Mouse (Mus musculus) liver, embryonic 15.5 days (tissue): Measurements from ENCODE around the gene Recql. TPM values are rescaled to one million over a fixed set of nuclear protein-coding genes. Genes with fewer than 3 reads are reported as not detected.

Source experiments
- ATAC-seq: fragments of 200-750 bp; cut with Nextera tagmentation; 2 replicates; pipeline ENCODE4 v1.8.0; 2017; ENCODE audit warnings: moderate number of reproducible peaks, mild to moderate bottlenecking, moderate library complexity; ENCODE audit not compliant: insufficient read depth
- H3K27ac ChIP-seq: fragments of 300-500 bp; sonication (generic); replicated peaks from 2 replicates; pipeline ENCODE4 v1.5.1; 2015; ENCODE audit warnings: mild to moderate bottlenecking, inconsistent platforms
- H3K27me3 ChIP-seq: fragments of 300-500 bp; sonication (generic); 2 replicates; pipeline ENCODE4 v1.6.1; 2015; ENCODE audit warnings: mild to moderate bottlenecking, inconsistent platforms
- H3K36me3 ChIP-seq: fragments of 300-500 bp; sonication (generic); replicated peaks from 2 replicates; pipeline ENCODE4 v1.6.1; 2015; ENCODE audit warnings: moderate library complexity, mild to moderate bottlenecking, inconsistent platforms
- H3K4me1 ChIP-seq: fragments of 300-500 bp; sonication (generic); replicated peaks from 2 replicates; pipeline ENCODE4 v1.6.1; 2015; ENCODE audit warnings: inconsistent platforms
- H3K4me2 ChIP-seq: fragments of 300-500 bp; sonication (generic); 2 replicates; pipeline ENCODE4 v1.6.1; 2015; ENCODE audit warnings: moderate library complexity, mild to moderate bottlenecking, inconsistent platforms
- H3K4me3 ChIP-seq: fragments of 300-500 bp; sonication (generic); replicated peaks from 2 replicates; pipeline ENCODE4 v1.5.1; 2015; ENCODE audit warnings: mild to moderate bottlenecking, inconsistent platforms
- H3K9ac ChIP-seq: fragments of 300-500 bp; sonication (generic); 2 replicates; pipeline ENCODE4 v1.6.1; 2015; ENCODE audit warnings: moderate library complexity, mild to moderate bottlenecking, inconsistent platforms
- H3K9me3 ChIP-seq: fragments of 300-500 bp; sonication (generic); replicated peaks from 2 replicates; pipeline ENCODE4 v1.6.1; 2016; ENCODE audit warnings: inconsistent platforms
- WGBS: fragments of 180-500 bp; shearing (Covaris S2); methylation state at CpG from one replicate; pipeline ENCODE4 v1.1.7; 2015; ENCODE audit warnings: mixed read lengths; ENCODE audit not compliant: insufficient replicate concordance; 5-methylcytosine and 5-hydroxymethylcytosine counted together
- polyA plus RNA-seq: library from polyadenylated mRNA; unstranded; fragments of >200 nt; fragmentation: Nextera tagmentation; extraction: Ambion mirVana; gene quantifications from 2 replicates; pipeline ENCODE4 v1.2.1, GENCODE M21; 2015

The Recql gene
- polyA plus RNA-seq: 12.6 and 14.2 TPM in 2 replicates

DNA sequence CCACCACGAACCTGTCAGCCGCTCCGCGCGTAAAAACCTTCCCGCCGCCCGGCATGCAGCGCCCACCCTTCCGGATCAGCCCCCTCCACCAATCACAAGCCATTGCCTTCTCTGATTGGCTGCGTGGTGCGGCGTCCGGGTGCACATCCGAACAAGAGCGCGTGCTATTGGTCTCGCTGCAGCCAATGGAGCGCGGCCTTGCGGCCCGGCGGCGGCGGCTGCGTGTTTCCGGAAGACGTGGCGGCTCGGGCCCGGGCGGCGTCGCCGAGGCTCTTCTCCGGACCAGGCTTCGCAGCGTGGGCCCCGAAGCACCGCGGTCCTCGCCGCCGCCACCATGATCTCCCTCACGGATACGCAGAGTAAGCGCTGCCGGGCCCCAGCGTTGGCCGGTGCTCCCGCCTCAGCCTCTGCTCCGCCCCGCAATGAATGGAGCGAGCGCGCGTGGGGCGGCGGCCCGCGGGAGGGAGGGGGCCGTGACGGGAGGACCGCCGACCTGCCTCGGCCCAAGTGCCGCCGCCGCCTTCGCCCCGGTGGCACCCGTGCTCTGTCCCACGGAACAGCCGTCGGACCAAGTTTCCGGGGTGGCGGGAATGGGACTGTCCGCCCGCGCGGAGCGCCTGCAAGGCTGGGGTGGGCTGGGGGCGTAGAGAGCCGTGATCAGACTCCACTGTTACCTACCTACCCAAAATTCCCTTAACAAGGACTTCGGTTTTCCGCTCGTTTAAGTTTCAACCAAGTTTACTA lies at the start of gene Recql, which contains the start of gene Golt1b:
Gene Recql (minus strand): TSS at position 77 of the 744 bp plus-strand sequence.
Gene Golt1b (plus strand): TSS at position 211 of the 744 bp plus-strand sequence.
- peaks cover 4% of the 10 kb centered on the region; the same call in 1 of the 2 replicates for H3K36me3 ChIP-seq
- under 1% methylated on average over 87 of the region's 87 CpGs for WGBS
- peak within 1 kb of the TSS; percentile 96 for H3K4me3 ChIP-seq
- H3K4me2 ChIP-seq: peak within 1 kb of the TSS; percentile 85
- H3K27me3 ChIP-seq: no peaks in the 10 kb centered on the region
- H3K27ac ChIP-seq: peak within 1 kb of the TSS; percentile 78
- ATAC-seq: peak; percentile 99
- H3K9me3 ChIP-seq: no peaks in the 10 kb centered on the region
- H3K4me1 ChIP-seq: peaks cover 33% of the 10 kb centered on the region
- H3K9ac ChIP-seq: peak within 1 kb of the TSS; percentile 85

- ATAC-seq: no peak
- Histone ChIP-seq H3K36me3 (no peaks in the 10 kb centered on the region; the same call in 1 of the 2 replicates), H3K4me1 (no peaks in the 10 kb centered on the region)
These were observed 42.2 kb upstream of the Recql start for GRCm38 (mm10) chr6:142429072-142429471.

DNA sequence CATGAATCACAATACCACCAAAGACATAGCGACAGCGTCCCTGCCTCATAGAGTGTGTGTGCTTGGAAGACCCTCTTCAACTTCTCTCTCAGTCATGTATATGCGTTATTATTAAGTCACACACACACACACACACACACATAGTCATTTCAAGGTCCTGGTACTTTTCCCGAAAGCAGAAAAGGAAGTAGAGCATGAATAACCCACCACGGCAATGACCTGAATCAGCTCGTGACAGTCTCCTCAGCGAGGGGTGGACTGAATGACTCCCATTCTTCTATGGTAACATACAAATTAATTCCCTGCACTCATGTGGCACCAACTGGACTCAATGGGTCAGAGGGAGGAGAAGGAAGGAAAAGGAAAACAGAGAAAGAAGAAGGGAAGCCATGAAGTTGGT lies 38.1 kb upstream of the Recql start:
- H3K9ac ChIP-seq: no peak overlapping the region
- no peak overlapping the region for H3K4me3 ChIP-seq
- H3K27ac ChIP-seq: no peak overlapping the region
- H3K27me3 ChIP-seq: no peaks in the 10 kb centered on the region
- H3K36me3 ChIP-seq: no peaks in the 10 kb centered on the region; the same call in 1 of the 2 replicates
- no peak for ATAC-seq
- no peaks in the 10 kb centered on the region for H3K4me1 ChIP-seq
- WGBS: 51% methylated on average over 7 of the region's 7 CpGs
- H3K9me3 ChIP-seq: no peaks in the 10 kb centered on the region
- no peak overlapping the region for H3K4me2 ChIP-seq

More at GRCm38 (mm10) chr6:142429072-142429471, 42.2 kb upstream of the Recql start:
- Histone ChIP-seq H3K9me3 (no peaks in the 10 kb centered on the region), H3K27me3 (no peaks in the 10 kb centered on the region), H3K9ac (no peak overlapping the region), H3K4me3 (no peak overlapping the region), H3K4me2 (no peak overlapping the region), H3K27ac (no peak overlapping the region)

DNA sequence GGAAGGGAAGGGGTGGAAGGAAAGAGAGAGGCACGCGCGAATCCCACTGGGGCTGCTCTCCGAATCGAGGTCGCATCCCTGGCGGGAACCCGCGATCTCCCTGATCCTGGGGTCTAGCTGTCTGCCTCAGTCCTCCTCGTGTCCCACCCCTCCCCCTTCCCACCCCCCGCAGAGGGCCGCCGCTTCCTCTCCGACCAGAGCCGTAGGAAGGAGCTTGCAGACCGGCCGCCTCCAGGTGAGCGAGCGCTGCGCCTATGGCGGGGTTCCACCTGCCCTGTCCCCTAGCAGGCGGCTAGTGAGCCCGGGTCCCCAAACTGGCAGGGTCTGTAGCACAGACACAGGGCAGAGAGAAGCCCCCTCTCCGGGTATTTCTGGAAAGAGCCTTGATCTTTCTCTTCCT lies 27.7 kb upstream of the Recql start:
- peaks cover 50% of the 10 kb centered on the region for H3K27me3 ChIP-seq
- no peaks in the 10 kb centered on the region for H3K36me3 ChIP-seq
- no peaks in the 10 kb centered on the region for H3K4me1 ChIP-seq
- peak overlapping the region; percentile 32; the same call in 1 of the 2 replicates for H3K4me2 ChIP-seq
- no peak for ATAC-seq
- H3K9ac ChIP-seq: no peak overlapping the region
- no peak overlapping the region for H3K27ac ChIP-seq
- no peak overlapping the region for H3K4me3 ChIP-seq
- H3K9me3 ChIP-seq: no peaks in the 10 kb centered on the region
- 3% methylated on average over 24 of the region's 24 CpGs for WGBS

- no peak overlapping the region for H3K4me2 ChIP-seq
- no peaks in the 10 kb centered on the region for H3K4me1 ChIP-seq
- no peak overlapping the region for H3K27ac ChIP-seq
- H3K9me3 ChIP-seq: no peaks in the 10 kb centered on the region
- no peak overlapping the region for H3K4me3 ChIP-seq
- ATAC-seq: no peak
- peaks cover 50% of the 10 kb centered on the region for H3K27me3 ChIP-seq
- 11% methylated on average over 12 of the region's 12 CpGs for WGBS
- H3K9ac ChIP-seq: no peak overlapping the region
- no peaks in the 10 kb centered on the region for H3K36me3 ChIP-seq
These were observed 27.0 kb upstream of the Recql start for GRCm38 (mm10) chr6:142413845-142414244.

DNA sequence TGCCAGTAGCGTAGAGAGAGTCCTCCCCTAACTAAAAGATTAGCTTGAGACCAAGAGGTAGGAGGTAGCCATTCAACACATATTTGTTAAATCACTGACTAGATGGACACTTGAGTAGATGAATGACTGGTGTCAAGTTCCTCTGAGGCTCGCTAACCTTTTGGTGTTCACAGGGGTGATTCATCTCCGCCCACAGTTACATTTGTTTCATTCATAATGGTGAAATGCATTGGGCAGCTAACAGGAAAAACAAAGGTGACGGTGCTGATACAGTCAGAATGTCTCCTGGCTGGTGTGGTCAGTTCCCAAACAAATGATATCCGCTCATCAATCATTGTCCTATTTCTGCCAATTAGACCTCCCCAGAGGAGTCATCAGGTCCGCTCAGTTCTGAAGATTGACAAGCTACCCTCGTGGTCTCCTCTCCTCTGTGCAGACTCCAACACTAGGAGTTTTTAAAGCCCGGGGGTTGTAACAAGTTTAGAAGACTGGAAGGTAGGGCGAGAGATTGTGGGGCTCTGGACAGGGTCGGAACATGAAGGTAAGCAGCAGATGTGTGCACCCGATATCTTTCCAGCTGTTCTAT lies 26.1 kb upstream of the Recql start, which contains the start of gene Spx:
Gene Spx (plus strand): TSS at position 536 of the 586 bp plus-strand sequence.
- H3K4me2 ChIP-seq: no peak within 1 kb of the TSS
- WGBS: 53% methylated on average over 11 of the region's 11 CpGs
- H3K9me3 ChIP-seq: no peaks in the 10 kb centered on the region

GRCm38 (mm10) chr6:142411140-142411539 lies 24.3 kb upstream of the Recql start:
- no peak overlapping the region for H3K4me2 ChIP-seq
- H3K4me3 ChIP-seq: no peak overlapping the region
- H3K27me3 ChIP-seq: peaks cover 47% of the 10 kb centered on the region
- WGBS: 32% methylated on average over 1 of the region's 1 CpGs
- no peaks in the 10 kb centered on the region for H3K4me1 ChIP-seq
- no peak for ATAC-seq
- H3K27ac ChIP-seq: no peak overlapping the region
- H3K9ac ChIP-seq: no peak overlapping the region
- H3K36me3 ChIP-seq: no peaks in the 10 kb centered on the region
- no peaks in the 10 kb centered on the region for H3K9me3 ChIP-seq

More for the DNA sequence above, 26.1 kb upstream of the Recql start, which contains the start of gene Spx:
- no peak within 1 kb of the TSS for H3K4me3 ChIP-seq
- no peaks in the 10 kb centered on the region for H3K36me3 ChIP-seq
- no peak within 1 kb of the TSS for H3K9ac ChIP-seq
- no peak within 1 kb of the TSS for H3K27ac ChIP-seq
- no peak for ATAC-seq
- no peaks in the 10 kb centered on the region for H3K4me1 ChIP-seq
- H3K27me3 ChIP-seq: peaks cover 50% of the 10 kb centered on the region

DNA sequence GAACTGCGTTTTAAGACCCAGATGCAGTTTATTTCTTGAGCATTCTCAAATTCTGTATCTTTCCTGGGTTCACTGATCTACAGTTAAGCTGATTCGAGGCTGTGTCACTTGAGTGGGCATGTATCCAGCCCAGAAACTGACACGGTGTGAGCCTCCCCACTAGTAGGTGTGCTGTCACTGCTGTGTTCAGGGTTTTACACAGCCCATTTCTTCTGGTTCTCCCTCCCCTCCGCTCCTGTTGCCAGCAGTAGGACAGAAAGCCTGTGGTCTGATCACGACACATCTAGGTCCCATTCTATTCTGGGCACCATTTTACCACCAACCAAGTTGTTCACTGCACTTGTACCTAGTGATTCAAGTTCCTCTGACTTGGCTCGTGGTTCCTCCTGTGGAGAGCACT lies 8.9 kb upstream of the Recql start:
- Histone ChIP-seq H3K4me3 (no peak overlapping the region), H3K36me3 (peaks cover 48% of the 10 kb centered on the region), H3K27me3 (no peaks in the 10 kb centered on the region), H3K9me3 (no peaks in the 10 kb centered on the region), H3K27ac (no peak overlapping the region), H3K4me2 (no peak overlapping the region), H3K9ac (no peak overlapping the region), H3K4me1 (peaks cover 7% of the 10 kb centered on the region; the same call in 1 of the 2 replicates)
- no peak for ATAC-seq
- WGBS: 84% methylated on average over 6 of the region's 6 CpGs

- 60% methylated on average over 5 of the region's 5 CpGs for WGBS
- no peak overlapping the region for H3K4me2 ChIP-seq
- H3K27ac ChIP-seq: no peak overlapping the region
- H3K4me3 ChIP-seq: no peak overlapping the region
- no peak for ATAC-seq
- no peak overlapping the region for H3K9ac ChIP-seq
- H3K27me3 ChIP-seq: no peaks in the 10 kb centered on the region
- H3K9me3 ChIP-seq: no peaks in the 10 kb centered on the region
- H3K4me1 ChIP-seq: peaks cover 7% of the 10 kb centered on the region; the same call in 1 of the 2 replicates
- H3K36me3 ChIP-seq: peaks cover 40% of the 10 kb centered on the region
These were observed 7.8 kb upstream of the Recql start for GRCm38 (mm10) chr6:142394669-142395068.

- no peak for ATAC-seq
- H3K9ac ChIP-seq: no peak overlapping the region
- H3K9me3 ChIP-seq: no peaks in the 10 kb centered on the region
- H3K4me3 ChIP-seq: no peak overlapping the region
- peaks cover 40% of the 10 kb centered on the region for H3K36me3 ChIP-seq
- H3K4me1 ChIP-seq: peaks cover 25% of the 10 kb centered on the region
- WGBS: 43% methylated on average over 5 of the region's 5 CpGs
- H3K27ac ChIP-seq: no peak overlapping the region
- no peak overlapping the region for H3K4me2 ChIP-seq
- no peaks in the 10 kb centered on the region for H3K27me3 ChIP-seq
These were observed 5.4 kb upstream of the Recql start for GRCm38 (mm10) chr6:142392312-142392711.

GRCm38 (mm10) chr6:142389101-142389500 lies 2.2 kb upstream of the Recql start:
- Histone ChIP-seq H3K9ac (no peak overlapping the region), H3K36me3 (peaks cover 14% of the 10 kb centered on the region), H3K27ac (no peak overlapping the region), H3K4me3 (no peak overlapping the region), H3K27me3 (no peaks in the 10 kb centered on the region), H3K4me1 (peaks cover 33% of the 10 kb centered on the region), H3K4me2 (peak overlapping the region; percentile 85; the same call in 1 of the 2 replicates), H3K9me3 (no peaks in the 10 kb centered on the region)
- no peak for ATAC-seq
- 40% methylated on average over 2 of the region's 2 CpGs for WGBS
